Comparison of ENCODE assay signal across 8 mouse cellular contexts in the genomic region with DNA sequence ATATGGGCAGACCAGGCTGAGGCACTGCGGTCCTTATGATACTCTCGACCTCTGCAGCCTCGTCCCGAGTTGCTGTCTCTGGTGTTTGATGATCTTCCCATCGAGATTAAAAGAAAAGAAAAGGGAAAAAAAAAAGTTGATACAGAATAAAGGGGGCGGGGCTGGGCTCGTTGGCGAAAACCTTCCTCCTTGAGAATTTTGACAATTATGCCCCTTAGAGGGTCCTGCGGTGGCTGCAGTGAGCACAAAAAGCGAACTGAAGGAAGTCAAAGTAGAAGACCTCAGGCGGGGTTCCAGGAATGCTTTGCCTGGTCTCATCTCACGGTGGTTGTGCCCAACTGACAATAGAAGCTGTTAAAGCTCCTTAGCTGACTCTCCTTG. TPM values are rescaled to one million over a fixed set of nuclear protein-coding genes. Genes with fewer than 3 reads are reported as not detected.
A peak's percentile ranks its signal among the peaks of the same experiment; 100 is the strongest.
DNase-seq lines count a peak whose midpoint lies in the region; ATAC-seq and TF ChIP-seq lines count a peak whose summit lies in the region.

No protein-coding gene starts in this region.

- peak overlapping the region; percentile 80 to 88 for H3K4me3 ChIP-seq in heart, embryonic 14.5 days (ENCODE audit: control insufficient read depth in 1 of 2, insufficient read depth in 1 of 2, low read depth in 1 of 2, low read length in 2 of 2)
- H3K4me3 ChIP-seq in E14TG2a.4 (replicated peaks; ENCODE audit: low read length): peak overlapping the region; percentile 96
- peak overlapping the region; percentile 86 for H3K4me3 ChIP-seq in forebrain, embryonic 13.5 days
- H3K4me3 ChIP-seq in liver, embryonic 15.5 days (replicated peaks): peak overlapping the region; percentile 93

- intact Hi-C loops in heart, postnatal 14 days (cut with DNase I): no loop called here
- intact Hi-C loops in gastrocnemius, postnatal 14 days (cut with DNase I; ENCODE audit: low total_unique reads): no loop called here

- WGBS in heart, embryonic 14.5 days: 1% methylated on average over 12 of the region's 12 CpGs
- WGBS in forebrain, embryonic 13.5 days: under 1% methylated on average over 12 of the region's 12 CpGs
- 1% methylated on average over 12 of the region's 12 CpGs for WGBS in liver, embryonic 15.5 days (ENCODE audit: insufficient replicate concordance)

- H3K36me3 ChIP-seq in heart, embryonic 14.5 days (ENCODE audit: control insufficient read depth, insufficient read depth, low read length): peaks cover 24% of the 10 kb centered on the region
- peaks cover 19% of the 10 kb centered on the region for H3K36me3 ChIP-seq in E14TG2a.4 (ENCODE audit: insufficient read depth, low read length)
- peaks cover 23% of the 10 kb centered on the region for H3K36me3 ChIP-seq in forebrain, embryonic 13.5 days (ENCODE audit: poor library complexity, severe bottlenecking)
- H3K36me3 ChIP-seq in liver, embryonic 15.5 days (replicated peaks): peaks cover 6% of the 10 kb centered on the region

- peak overlapping the region; percentile 96 for H3K4me2 ChIP-seq in heart, embryonic 14.5 days (ENCODE audit: low read length)
- H3K4me2 ChIP-seq in forebrain, embryonic 13.5 days: peak overlapping the region; percentile 98
- peak overlapping the region; percentile 98 for H3K4me2 ChIP-seq in liver, embryonic 15.5 days

- no peaks in the 10 kb centered on the region for H3K27me3 ChIP-seq in heart, embryonic 14.5 days (ENCODE audit: control insufficient read depth, insufficient read depth, low read length)
- H3K27me3 ChIP-seq in E14TG2a.4 (ENCODE audit: insufficient read depth, low read length): peaks cover 18% of the 10 kb centered on the region
- H3K27me3 ChIP-seq in forebrain, embryonic 13.5 days: no peaks in the 10 kb centered on the region
- no peaks in the 10 kb centered on the region for H3K27me3 ChIP-seq in liver, embryonic 15.5 days

- no peak for TF ChIP-seq CTCF in E14TG2a.4 (conservative IDR thresholded peaks at IDR 0.05; ENCODE audit: low read length)

- H3K9ac ChIP-seq in heart, embryonic 14.5 days (ENCODE audit: low read length): peak overlapping the region; percentile 84
- peak overlapping the region; percentile 90 for H3K9ac ChIP-seq in forebrain, embryonic 13.5 days
- H3K9ac ChIP-seq in liver, embryonic 15.5 days: peak overlapping the region; percentile 90

- peaks cover 10 to 21% of the 10 kb centered on the region in 2 experiments; a peak in 3 of 4 replicates for H3K4me1 ChIP-seq in heart, embryonic 14.5 days (ENCODE audit: control insufficient read depth in 2 of 2, insufficient read depth in 2 of 2, low read length in 2 of 2)
- H3K4me1 ChIP-seq in E14TG2a.4 (replicated peaks; ENCODE audit: low read depth, low read length): peaks cover 47% of the 10 kb centered on the region
- peaks cover 58% of the 10 kb centered on the region for H3K4me1 ChIP-seq in forebrain, embryonic 13.5 days
- H3K4me1 ChIP-seq in liver, embryonic 15.5 days (replicated peaks): peaks cover 28% of the 10 kb centered on the region

- DNase-seq in heart, postnatal 14 days: no peak
- DNase-seq in gastrocnemius, postnatal 14 days: no peak
- DNase-seq in yolk sac, embryonic 10.5 days (ENCODE audit: low spot score): no peak
- no peak for DNase-seq in layer of hippocampus, adult 11-12 months (ENCODE audit: low spot score)

- no peaks in the 10 kb centered on the region for H3K9me3 ChIP-seq in heart, embryonic 14.5 days (ENCODE audit: control insufficient read depth, low read length)
- no peaks in the 10 kb centered on the region for H3K9me3 ChIP-seq in E14TG2a.4 (ENCODE audit: low read length)
- H3K9me3 ChIP-seq in forebrain, embryonic 13.5 days (replicated peaks): no peaks in the 10 kb centered on the region
- H3K9me3 ChIP-seq in liver, embryonic 15.5 days (replicated peaks): no peaks in the 10 kb centered on the region

- no peak overlapping the region for H3K27ac ChIP-seq in heart, embryonic 14.5 days (replicated peaks in 1 of 2; ENCODE audit: control insufficient read depth in 1 of 2, insufficient read depth in 1 of 2, low read depth in 2 of 2, low read length in 2 of 2)
- peak overlapping the region; percentile 94 for H3K27ac ChIP-seq in forebrain, embryonic 13.5 days
- peak overlapping the region; percentile 91 for H3K27ac ChIP-seq in liver, embryonic 15.5 days (replicated peaks)

- ATAC-seq in heart, embryonic 14.5 days (ENCODE audit: insufficient number of reproducible peaks, insufficient read depth, low FRiP score, low read depth): no peak
- no peak for ATAC-seq in forebrain, embryonic 13.5 days
- no peak for ATAC-seq in liver, embryonic 15.5 days (ENCODE audit: insufficient read depth)

RNA-seq across cellular contexts. Expression of a gene that starts 0.9 kb away (rescaled TPM):
- polyA plus RNA-seq in heart, embryonic 14.5 days (2014; fragmentation: Nextera tagmentation; extraction: Ambion mirVana): 22.3 and 23.0 TPM in 2 replicates
- total RNA-seq in heart, postnatal 14 days (2021): 10 to 100 TPM; 29.9 to 30.3 TPM
- 29.3 and 32.6 TPM in 2 replicates for polyA plus RNA-seq in forebrain, embryonic 13.5 days (2015; fragmentation: Nextera tagmentation; extraction: Ambion mirVana)
- 8.4 and 8.9 TPM in 2 replicates for polyA plus RNA-seq in liver, embryonic 15.5 days (2015; fragmentation: Nextera tagmentation; extraction: Ambion mirVana)
- total RNA-seq in gastrocnemius, postnatal 14 days (2021): 10 to 100 TPM; 21.7 to 24.3 TPM

RNA-seq across cellular contexts. Expression of a gene that starts 1.0 kb away (rescaled TPM):
- 19.0 and 20.2 TPM in 2 replicates for polyA plus RNA-seq in heart, embryonic 14.5 days (2014; fragmentation: Nextera tagmentation; extraction: Ambion mirVana)
- total RNA-seq in heart, postnatal 14 days (2021): 10 to 100 TPM; 12.5 to 15.0 TPM
- polyA plus RNA-seq in forebrain, embryonic 13.5 days (2015; fragmentation: Nextera tagmentation; extraction: Ambion mirVana): 47.6 and 60.0 TPM in 2 replicates
- 6.9 and 7.5 TPM in 2 replicates for polyA plus RNA-seq in liver, embryonic 15.5 days (2015; fragmentation: Nextera tagmentation; extraction: Ambion mirVana)
- 10 to 100 TPM in 1 of 2 experiments, 1 to 10 TPM in 1; 7.4 to 10.6 TPM for total RNA-seq in gastrocnemius, postnatal 14 days (2021)

RNA-seq across cellular contexts. Expression of a gene that starts 18.2 kb away (rescaled TPM):
- 0.09 TPM in 1 of 2 replicates, not detected in the other for polyA plus RNA-seq in heart, embryonic 14.5 days (2014; fragmentation: Nextera tagmentation; extraction: Ambion mirVana)
- total RNA-seq in heart, postnatal 14 days (2021): not detected
- polyA plus RNA-seq in forebrain, embryonic 13.5 days (2015; fragmentation: Nextera tagmentation; extraction: Ambion mirVana): 0.19 and 0.31 TPM in 2 replicates
- polyA plus RNA-seq in liver, embryonic 15.5 days (2015; fragmentation: Nextera tagmentation; extraction: Ambion mirVana): not detected in 2 replicates
- not detected for total RNA-seq in gastrocnemius, postnatal 14 days (2021)

Comparison
In these comparisons a context has a peak if more than half of its experiments do, and no peak if none do; other contexts are left out.
1. H3K27ac ChIP-seq: peak in forebrain, embryonic 13.5 days (single experiment) and liver, embryonic 15.5 days (single experiment); none in heart, embryonic 14.5 days (0 of 2).
2. Peak in every context shown above with its lines, with median percentiles within 50 percentile points of each other: H3K4me2 ChIP-seq, H3K4me3 ChIP-seq and H3K9ac ChIP-seq.